In genomic region chr7:26778474-26778873, GRCm38 (mm10) we compare ENCODE assay signal across 9 mouse cellular contexts. TPM values are rescaled to one million over a fixed set of nuclear protein-coding genes. Genes with fewer than 3 reads are reported as not detected.
DNase-seq lines count a peak whose midpoint lies in the region; ATAC-seq and TF ChIP-seq lines count a peak whose summit lies in the region.
"Had no signal": no experiment of that assay in that cellular context is flagged by ENCODE, and none has a peak within 500 bp of the region (broad histone marks: within the 10 kb centered on the region; RNA-seq: fewer than 3 reads in every experiment).

No protein-coding gene starts in this region.

- no peak overlapping the region for H3K9ac ChIP-seq in hindbrain, embryonic 12.5 days
- no peak overlapping the region for H3K9ac ChIP-seq in ES-Bruce4 (ENCODE audit: low read depth, poor library complexity, severe bottlenecking)

- no peak overlapping the region for H3K27ac ChIP-seq in hindbrain, embryonic 10.5 days
- no peak overlapping the region for H3K27ac ChIP-seq in hindbrain, embryonic 12.5 days
- H3K27ac ChIP-seq in ES-Bruce4 (ENCODE audit: insufficient read depth, low read length): no peak overlapping the region

- WGBS in hindbrain, embryonic 10.5 days: 39% methylated on average over 6 of the region's 6 CpGs
- WGBS in hindbrain, embryonic 12.5 days: 36% methylated on average over 6 of the region's 6 CpGs

- TF ChIP-seq CTCF in ES-Bruce4 (IDR thresholded peaks at IDR 0.05; ENCODE audit: low read depth, low read length): peak; percentile 7

- DNase-seq in hindbrain, embryonic 10.5 days (ENCODE audit: low spot score): peak; percentile 69
- peak; percentile 67 to 72 for DNase-seq in adrenal gland, postnatal 36 days
- peak; percentile 6 for DNase-seq in heart, adult 8-10 months (ENCODE audit: low spot score)
- DNase-seq in left cerebral cortex, postnatal 25 days (ENCODE audit: low spot score in 2 of 2): peak; percentile 6 to 55
- peak; percentile 6 for DNase-seq in right cerebral cortex, postnatal 4 days
- no peak for DNase-seq in spleen, postnatal 4 days (ENCODE audit: low spot score in 2 of 2)

- H3K4me1 ChIP-seq in hindbrain, embryonic 10.5 days (replicated peaks): peaks cover 8% of the 10 kb centered on the region
- H3K4me1 ChIP-seq in hindbrain, embryonic 12.5 days: no peaks in the 10 kb centered on the region
- H3K4me1 ChIP-seq in ES-Bruce4 (ENCODE audit: control insufficient read depth, insufficient read depth, low read length): peaks cover 3% of the 10 kb centered on the region

- no peak for ATAC-seq in hindbrain, embryonic 12.5 days (ENCODE audit: low FRiP score)

- TF ChIP-seq EP300 in ES-Bruce4 (IDR thresholded peaks at IDR 0.05; ENCODE audit: insufficient read depth, low read depth, low read length): no peak

- no peaks in the 10 kb centered on the region for H3K27me3 ChIP-seq in hindbrain, embryonic 10.5 days (ENCODE audit: insufficient read depth, poor library complexity, severe bottlenecking)
- no peaks in the 10 kb centered on the region for H3K27me3 ChIP-seq in hindbrain, embryonic 12.5 days
- H3K27me3 ChIP-seq in ES-Bruce4 (ENCODE audit: control insufficient read depth, insufficient read depth, low read length, poor library complexity, severe bottlenecking): no peaks in the 10 kb centered on the region

- H3K36me3 ChIP-seq in hindbrain, embryonic 10.5 days: no peaks in the 10 kb centered on the region
- no peaks in the 10 kb centered on the region for H3K36me3 ChIP-seq in hindbrain, embryonic 12.5 days
- no peaks in the 10 kb centered on the region for H3K36me3 ChIP-seq in ES-Bruce4 (ENCODE audit: control insufficient read depth, insufficient read depth, low read length, poor library complexity, severe bottlenecking)

- intact Hi-C loops in left cerebral cortex, postnatal 25 days (cut with DNase I): loop anchor here (5.0 kb wide), 1 partner anchor 349 kb away; no protein-coding TSS in a partner anchor

- no peak overlapping the region for H3K4me2 ChIP-seq in hindbrain, embryonic 12.5 days (replicated peaks)

- H3K4me3 ChIP-seq in hindbrain, embryonic 10.5 days: no peak overlapping the region
- H3K4me3 ChIP-seq in hindbrain, embryonic 12.5 days: no peak overlapping the region
- no peak overlapping the region for H3K4me3 ChIP-seq in ES-Bruce4 (ENCODE audit: low read depth, low read length)

- H3K9me3 ChIP-seq in hindbrain, embryonic 10.5 days: no peaks in the 10 kb centered on the region
- no peaks in the 10 kb centered on the region; the same call in 1 of the 2 replicates for H3K9me3 ChIP-seq in hindbrain, embryonic 12.5 days (replicated peaks)
- H3K9me3 ChIP-seq in ES-Bruce4 (replicated peaks; ENCODE audit: control insufficient read depth, insufficient read depth, low read length, poor library complexity, severe bottlenecking): no peaks in the 10 kb centered on the region; the same call in 1 of the 2 replicates

- TF ChIP-seq POLR2A in ES-Bruce4 (IDR thresholded peaks at IDR 0.05; ENCODE audit: insufficient read depth, low read length): no peak

RNA-seq across cellular contexts. Expression of gene Cyp2b19, which starts 21.5 kb away (rescaled TPM):
- 0.07 TPM in 1 of 2 replicates, not detected in the other for polyA plus RNA-seq in hindbrain, embryonic 10.5 days (2016; fragmentation: Nextera tagmentation; extraction: Ambion mirVana)
- 0.10 and 0.18 TPM in 2 replicates for polyA plus RNA-seq in hindbrain, embryonic 12.5 days (2016; fragmentation: Nextera tagmentation; extraction: Ambion mirVana)
- polyA plus RNA-seq in ES-Bruce4 (2011; ENCODE audit: insufficient read depth, insufficient read length, low read depth, missing spikeins): not detected in 2 replicates
- not detected for total RNA-seq in adrenal gland, postnatal 36 days (2021)
- not detected for total RNA-seq in heart, adult 8-10 months (2022)
- total RNA-seq in left cerebral cortex, postnatal 25 days (2021): not detected
- polyA plus RNA-seq: lung, embryonic 16.5 days had no signal

RNA-seq across cellular contexts. Expression of gene Cyp2g1, which starts 30.2 kb away (rescaled TPM):
- polyA plus RNA-seq in hindbrain, embryonic 10.5 days (2016; fragmentation: Nextera tagmentation; extraction: Ambion mirVana): not detected in 2 replicates
- not detected in 2 replicates for polyA plus RNA-seq in hindbrain, embryonic 12.5 days (2016; fragmentation: Nextera tagmentation; extraction: Ambion mirVana)
- not detected in 2 replicates for polyA plus RNA-seq in ES-Bruce4 (2011; ENCODE audit: insufficient read depth, insufficient read length, low read depth, missing spikeins)
- total RNA-seq in adrenal gland, postnatal 36 days (2021): not detected
- not detected for total RNA-seq in heart, adult 8-10 months (2022)
- not detected for total RNA-seq in left cerebral cortex, postnatal 25 days (2021)
- polyA plus RNA-seq: lung, embryonic 16.5 days had no signal

RNA-seq across cellular contexts. Expression of gene Cyp2a5, which starts 56.6 kb away (rescaled TPM):
- polyA plus RNA-seq in hindbrain, embryonic 10.5 days (2016; fragmentation: Nextera tagmentation; extraction: Ambion mirVana): not detected in 2 replicates
- polyA plus RNA-seq in hindbrain, embryonic 12.5 days (2016; fragmentation: Nextera tagmentation; extraction: Ambion mirVana): 0.46 TPM in 1 of 2 replicates, not detected in the other
- polyA plus RNA-seq in ES-Bruce4 (2011; ENCODE audit: insufficient read depth, insufficient read length, low read depth, missing spikeins): not detected in 2 replicates
- under 1 TPM in 1 of 2 experiments, not detected in 1; 0.20 TPM for total RNA-seq in adrenal gland, postnatal 36 days (2021)
- 1 to 10 TPM in 1 of 4 experiments, not detected in 3; 2.0 TPM for total RNA-seq in heart, adult 8-10 months (2022)
- total RNA-seq in left cerebral cortex, postnatal 25 days (2021): not detected
- polyA plus RNA-seq: lung, embryonic 16.5 days had no signal

Comparison
In these comparisons a context has a peak if more than half of its experiments do, and no peak if none do; other contexts are left out.
1. DNase-seq: peak in hindbrain, embryonic 10.5 days (single experiment), adrenal gland, postnatal 36 days (2 of 2), heart, adult 8-10 months (single experiment), left cerebral cortex, postnatal 25 days (2 of 2) and right cerebral cortex, postnatal 4 days (single experiment); none in spleen, postnatal 4 days (0 of 2).